Mouse (Mus musculus) midbrain, embryonic 12.5 days (tissue): ENCODE data around the gene Frmd8. TPM values are rescaled to one million over a fixed set of nuclear protein-coding genes. Genes with fewer than 3 reads are reported as not detected.

ENCODE experiments used
- ATAC-seq: fragments of 200-750 bp; cut with Nextera tagmentation; 2 replicates; pipeline ENCODE4 v1.8.0; 2017; ENCODE audit warnings: low read depth, moderate TSS enrichment, moderate library complexity; ENCODE audit not compliant: low FRiP score
- H3K27ac ChIP-seq: fragments of 300-500 bp; sonication (generic); replicated peaks from 2 replicates; pipeline ENCODE4 v1.5.1; 2016; ENCODE audit warnings: mild to moderate bottlenecking
- H3K27me3 ChIP-seq: fragments of 300-500 bp; sonication (generic); 2 replicates; pipeline ENCODE4 v1.6.1; 2016; ENCODE audit warnings: mild to moderate bottlenecking
- H3K36me3 ChIP-seq: fragments of 300-500 bp; sonication (generic); 2 replicates; pipeline ENCODE4 v1.6.1; 2016
- H3K4me1 ChIP-seq: fragments of 300-500 bp; sonication (generic); 2 replicates; pipeline ENCODE4 v1.6.1; 2016
- H3K4me2 ChIP-seq: fragments of 300-500 bp; sonication (generic); replicated peaks from 2 replicates; pipeline ENCODE4 v1.6.1; 2016; ENCODE audit warnings: mild to moderate bottlenecking, moderate library complexity
- H3K4me3 ChIP-seq: fragments of 300-500 bp; sonication (generic); 2 replicates; pipeline ENCODE4 v1.5.1; 2016; ENCODE audit warnings: mild to moderate bottlenecking
- H3K9ac ChIP-seq: fragments of 300-500 bp; sonication (generic); replicated peaks from 2 replicates; pipeline ENCODE4 v1.6.1; 2016; ENCODE audit warnings: mild to moderate bottlenecking, moderate library complexity
- H3K9me3 ChIP-seq: fragments of 300-500 bp; sonication (generic); 2 replicates; pipeline ENCODE4 v1.6.1; 2016; ENCODE audit warnings: mild to moderate bottlenecking
- WGBS: fragments of 180-500 bp; shearing (Covaris S2); methylation state at CpG from one replicate; pipeline ENCODE4 v1.1.7; 2016; 5-methylcytosine and 5-hydroxymethylcytosine counted together
- polyA plus RNA-seq: library from polyadenylated mRNA; unstranded; fragments of >200 nt; fragmentation: Nextera tagmentation; extraction: Ambion mirVana; gene quantifications from 2 replicates; pipeline ENCODE4 v1.2.1, GENCODE M21; 2016

Gene Frmd8
- polyA plus RNA-seq, 1 experiment from 2014 or later, result 22.3 TPM

DNA sequence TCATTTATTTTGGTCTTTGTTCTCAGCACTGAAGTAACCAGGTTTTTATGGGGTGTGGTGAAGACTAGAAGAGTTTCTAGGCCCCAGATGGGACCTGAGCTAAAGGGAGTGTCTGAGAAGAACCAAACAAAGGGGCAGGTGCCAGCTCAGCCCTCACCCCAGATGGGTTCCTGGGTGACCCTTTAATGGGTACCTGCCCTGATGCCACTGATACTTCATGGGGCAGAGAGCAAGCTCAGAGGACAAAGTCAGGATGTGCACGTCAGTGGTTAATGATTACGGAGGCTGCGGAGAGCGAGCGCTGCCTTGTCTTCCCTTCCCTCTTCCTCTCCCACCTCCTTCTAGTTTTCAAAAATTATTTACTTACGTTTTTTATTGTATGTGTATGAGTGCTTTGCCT is 6.1 kb upstream of the Frmd8 start:
- H3K4me2 ChIP-seq, result no peak overlapping the region
- H3K4me3 ChIP-seq, result no peak overlapping the region
- H3K27me3 ChIP-seq, result no peaks in the 10 kb centered on the region
- H3K9me3 ChIP-seq, result no peaks in the 10 kb centered on the region
- H3K9ac ChIP-seq, result no peak overlapping the region
- H3K27ac ChIP-seq, result no peak overlapping the region
- 96% methylated on average over 6 of the region's 6 CpGs for WGBS
- H3K4me1 ChIP-seq, result peaks cover 5% of the 10 kb centered on the region; the same call in 1 of the 2 replicates
- no peaks in the 10 kb centered on the region for H3K36me3 ChIP-seq
- no peak for ATAC-seq

GRCm38 (mm10) chr19:5879735-5880134 is 4.7 kb upstream of the Frmd8 start:
- no peak overlapping the region for H3K9ac ChIP-seq
- WGBS, result 91% methylated on average over 7 of the region's 7 CpGs
- ATAC-seq, result no peak

GRCm38 (mm10) chr19:5878916-5879315 is 3.8 kb upstream of the Frmd8 start:
- no peak for ATAC-seq
- H3K27ac ChIP-seq, result no peak overlapping the region
- H3K36me3 ChIP-seq, result no peaks in the 10 kb centered on the region
- WGBS, result 74% methylated on average over 3 of the region's 3 CpGs
- H3K9me3 ChIP-seq, result no peaks in the 10 kb centered on the region
- peaks cover 14% of the 10 kb centered on the region for H3K4me1 ChIP-seq
- no peak overlapping the region for H3K9ac ChIP-seq
- H3K4me2 ChIP-seq, result no peak overlapping the region
- H3K27me3 ChIP-seq, result no peaks in the 10 kb centered on the region
- H3K4me3 ChIP-seq, result no peak overlapping the region

More at GRCm38 (mm10) chr19:5879735-5880134, 4.7 kb upstream of the Frmd8 start:
- Histone ChIP-seq H3K9me3 (no peaks in the 10 kb centered on the region), H3K4me3 (no peak overlapping the region), H3K27ac (no peak overlapping the region), H3K4me2 (no peak overlapping the region), H3K27me3 (no peaks in the 10 kb centered on the region), H3K4me1 (peaks cover 6% of the 10 kb centered on the region), H3K36me3 (no peaks in the 10 kb centered on the region)

- WGBS, result 82% methylated on average over 7 of the region's 7 CpGs
- Histone ChIP-seq H3K4me1 (peaks cover 19% of the 10 kb centered on the region), H3K36me3 (no peaks in the 10 kb centered on the region), H3K4me3 (no peak overlapping the region), H3K27ac (no peak overlapping the region), H3K9ac (no peak overlapping the region; the same call in 1 of the 2 replicates), H3K4me2 (no peak overlapping the region), H3K27me3 (no peaks in the 10 kb centered on the region), H3K9me3 (no peaks in the 10 kb centered on the region)
- no peak for ATAC-seq
These were observed 3.3 kb upstream of the Frmd8 start for GRCm38 (mm10) chr19:5878362-5878722.

DNA sequence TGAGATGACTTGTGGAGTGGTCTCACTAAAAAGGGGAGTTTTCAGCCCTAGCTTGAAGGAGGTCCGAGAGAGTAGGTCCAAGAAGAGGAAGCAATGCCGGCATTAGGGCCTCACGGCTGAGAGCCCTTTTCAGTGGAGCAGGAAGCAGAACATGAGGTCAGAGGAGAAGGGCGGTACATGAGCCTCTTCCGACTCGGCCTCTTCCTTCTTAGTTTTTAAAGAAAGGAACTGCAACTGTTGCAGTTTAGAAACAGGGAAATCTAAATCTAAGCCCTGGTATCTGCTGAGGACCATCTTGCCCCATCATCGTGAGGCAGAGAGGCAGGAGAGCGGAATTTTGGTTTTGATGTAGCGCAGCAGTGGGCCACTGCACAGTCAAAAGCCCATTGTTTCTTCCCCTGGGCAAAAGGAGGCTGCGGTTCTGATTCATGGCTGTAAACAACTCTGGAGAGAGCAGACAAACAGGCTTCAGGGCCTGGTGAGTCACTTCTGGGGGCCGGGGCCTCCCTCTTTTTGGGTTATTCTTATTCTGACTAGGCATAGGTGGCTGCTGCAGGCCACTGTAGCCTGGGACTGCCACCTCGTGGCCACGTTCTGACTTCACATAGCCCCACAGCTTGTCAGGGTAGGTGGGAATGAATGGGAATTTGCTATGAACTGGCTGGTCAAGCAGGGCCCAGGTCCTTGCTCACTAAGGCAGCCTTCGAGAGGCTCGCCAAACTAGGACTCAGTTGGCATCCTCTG is 2.7 kb upstream of the Frmd8 start, which contains the start of gene Slc25a45:
Gene Slc25a45, plus strand, starts transcription at position 191 of the 744 bp plus-strand sequence.
- Histone ChIP-seq H3K4me1 (peaks cover 19% of the 10 kb centered on the region), H3K9me3 (no peaks in the 10 kb centered on the region), H3K9ac (no peak within 1 kb of the TSS; the same call in 1 of the 2 replicates), H3K36me3 (no peaks in the 10 kb centered on the region), H3K27ac (0 out of 2 replicates have a peak within 1 kb of the TSS, but pooled peaks have one; percentile 39), H3K4me3 (no peak within 1 kb of the TSS), H3K4me2 (no peak within 1 kb of the TSS), H3K27me3 (no peaks in the 10 kb centered on the region)
- WGBS, result 49% methylated on average over 15 of the region's 15 CpGs
- no peak for ATAC-seq

GRCm38 (mm10) chr19:5874391-5874968 is 594 bp downstream of the Frmd8 start:
- Histone ChIP-seq H3K27ac (peak overlapping the region; percentile 65; the same call in 1 of the 2 replicates), H3K4me3 (peak overlapping the region; percentile 80), H3K4me2 (peak overlapping the region; percentile 88), H3K9me3 (no peaks in the 10 kb centered on the region), H3K4me1 (peaks cover 36% of the 10 kb centered on the region), H3K9ac (peak overlapping the region; percentile 82), H3K36me3 (peaks cover 21% of the 10 kb centered on the region; the same call in 1 of the 2 replicates), H3K27me3 (no peaks in the 10 kb centered on the region)
- WGBS, result 11% methylated on average over 13 of the region's 13 CpGs
- ATAC-seq, result no peak

- Histone ChIP-seq H3K27ac (no peak overlapping the region), H3K9ac (no peak overlapping the region), H3K4me3 (no peak overlapping the region), H3K9me3 (no peaks in the 10 kb centered on the region), H3K4me1 (peaks cover 36% of the 10 kb centered on the region), H3K36me3 (peaks cover 34% of the 10 kb centered on the region), H3K4me2 (no peak overlapping the region), H3K27me3 (no peaks in the 10 kb centered on the region)
- no peak for ATAC-seq
- WGBS, result 90% methylated on average over 19 of the region's 19 CpGs
These were observed 2.0 kb downstream of the Frmd8 start for GRCm38 (mm10) chr19:5872931-5873556.

- 93% methylated on average over 4 of the region's 4 CpGs for WGBS
These were observed 2.5 kb downstream of the Frmd8 start for GRCm38 (mm10) chr19:5872528-5872927.

GRCm38 (mm10) chr19:5871683-5872082 is 3.4 kb downstream of the Frmd8 start:
- Histone ChIP-seq H3K27ac (peak overlapping the region; percentile 64), H3K9ac (0 out of 2 replicates have a peak overlapping the region, but pooled peaks have one; percentile 39), H3K4me2 (0 out of 2 replicates have a peak overlapping the region, but pooled peaks have one; percentile 21), H3K9me3 (no peaks in the 10 kb centered on the region), H3K4me1 (peaks cover 31% of the 10 kb centered on the region), H3K27me3 (no peaks in the 10 kb centered on the region), H3K36me3 (peaks cover 41% of the 10 kb centered on the region), H3K4me3 (no peak overlapping the region)
- WGBS, result 73% methylated on average over 6 of the region's 6 CpGs
- ATAC-seq, result no peak

More at GRCm38 (mm10) chr19:5872528-5872927, 2.5 kb downstream of the Frmd8 start:
- Histone ChIP-seq H3K4me3 (no peak overlapping the region), H3K27me3 (no peaks in the 10 kb centered on the region), H3K36me3 (peaks cover 37% of the 10 kb centered on the region), H3K9ac (no peak overlapping the region), H3K4me1 (peaks cover 31% of the 10 kb centered on the region), H3K27ac (no peak overlapping the region), H3K4me2 (no peak overlapping the region), H3K9me3 (no peaks in the 10 kb centered on the region)
- ATAC-seq, result no peak

DNA sequence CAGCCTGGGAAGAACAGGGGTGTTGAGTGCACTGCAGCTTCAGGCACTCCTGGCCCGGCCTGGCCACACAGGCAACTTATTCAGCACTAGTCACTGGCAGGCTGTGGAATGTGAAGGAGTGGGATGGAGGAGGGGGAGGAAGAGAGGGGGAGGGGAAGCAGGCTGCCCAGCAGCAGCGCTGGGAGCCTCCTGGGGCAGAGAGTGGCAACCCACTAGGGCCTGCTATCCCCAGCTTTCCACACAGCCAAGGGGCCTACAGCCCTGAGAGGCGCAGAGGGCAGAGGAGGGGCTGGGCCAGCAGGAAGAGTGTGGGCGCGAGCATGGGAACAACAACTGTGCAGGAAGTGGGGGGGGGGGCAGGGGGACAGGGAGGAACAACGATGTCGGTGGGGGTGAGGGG is 3.8 kb downstream of the Frmd8 start:
- Histone ChIP-seq H3K4me3 (no peak overlapping the region), H3K4me2 (peak overlapping the region; percentile 21), H3K36me3 (peaks cover 45% of the 10 kb centered on the region), H3K27ac (peak overlapping the region; percentile 64), H3K4me1 (peaks cover 31% of the 10 kb centered on the region), H3K27me3 (no peaks in the 10 kb centered on the region), H3K9ac (0 out of 2 replicates have a peak overlapping the region, but pooled peaks have one; percentile 39), H3K9me3 (no peaks in the 10 kb centered on the region)
- peak; percentile 39 for ATAC-seq
- WGBS, result 13% methylated on average over 7 of the region's 7 CpGs

DNA sequence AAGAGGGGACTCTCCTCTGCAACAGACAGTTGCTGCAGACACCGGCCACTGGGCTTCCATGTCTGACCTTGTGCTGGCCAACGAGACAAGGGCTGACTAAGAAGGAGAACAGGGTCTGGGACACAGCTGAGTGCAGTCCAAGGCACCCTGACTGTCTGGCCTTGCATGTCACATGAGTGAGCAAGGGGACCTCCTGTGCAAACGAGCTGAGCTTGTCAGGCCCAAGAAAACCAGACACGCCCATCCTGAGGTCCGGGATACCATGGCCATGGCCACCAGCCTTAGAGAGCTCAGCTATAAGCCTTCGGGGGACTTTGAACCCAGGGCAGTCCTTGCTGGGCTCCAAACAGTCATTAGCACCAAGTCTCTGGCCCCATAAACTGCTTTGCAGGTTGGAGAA is 7.0 kb downstream of the Frmd8 start:
- Histone ChIP-seq H3K4me3 (no peak overlapping the region), H3K27me3 (no peaks in the 10 kb centered on the region), H3K27ac (no peak overlapping the region), H3K4me1 (peaks cover 18% of the 10 kb centered on the region), H3K9me3 (no peaks in the 10 kb centered on the region), H3K36me3 (peaks cover 77% of the 10 kb centered on the region), H3K9ac (no peak overlapping the region), H3K4me2 (no peak overlapping the region)
- no peak for ATAC-seq
- WGBS, result 84% methylated on average over 6 of the region's 6 CpGs
